Mouse (Mus musculus) kidney, adult 2 months (tissue): ENCODE data around the gene Ephb4.

Source experiments
- CTCF ChIP-seq: fragments of 200-500 bp; conservative IDR thresholded peaks from 2 replicates; pipeline ENCODE4 v1.5.1; 2011; ENCODE audit warnings: low read depth, mild to moderate bottlenecking, control low read depth, low read length, moderate library complexity, mixed read lengths; ENCODE audit not compliant: insufficient read depth, insufficient read length
- POLR2A ChIP-seq: fragments of 200-500 bp; IDR thresholded peaks from one replicate; pipeline ENCODE4 v1.6.1; 2011; ENCODE audit warnings: low read depth, low read length, control low read depth

- TF ChIP-seq POLR2A = no peak
- TF ChIP-seq CTCF = no peak
These were observed 60.2 kb downstream of the Ephb4 start for GRCm38 (mm10) chr5:137410066-137410465.
